Mouse (Mus musculus) erythroblast, embryonic 14.5 days (primary cell): ENCODE results near the gene Ajuba. TPM values are rescaled to one million over a fixed set of nuclear protein-coding genes. Genes with fewer than 3 reads are reported as not detected.

Source experiments
- H3K27me3 ChIP-seq: 2 replicates; pipeline ENCODE4 v1.6.1; 2012; ENCODE audit warnings: inconsistent platforms; ENCODE audit not compliant: control insufficient read depth
- H3K36me3 ChIP-seq: 2 replicates; pipeline ENCODE4 v1.6.1; 2012; ENCODE audit warnings: mild to moderate bottlenecking, inconsistent platforms; ENCODE audit not compliant: control insufficient read depth
- H3K4me1 ChIP-seq: 2 replicates; pipeline ENCODE4 v1.6.1; 2012; ENCODE audit warnings: inconsistent platforms; ENCODE audit not compliant: control insufficient read depth
- H3K4me3 ChIP-seq: replicated peaks from 2 replicates; pipeline ENCODE3; 2012; ENCODE audit warnings: moderate library complexity, mild to moderate bottlenecking, inconsistent platforms
- H3K9me3 ChIP-seq: 2 replicates; pipeline ENCODE4 v1.6.1; 2012; ENCODE audit warnings: low read length, inconsistent platforms, mixed read lengths; ENCODE audit not compliant: control insufficient read depth
- GATA1 ChIP-seq: IDR thresholded peaks from 2 replicates; pipeline ENCODE4 v1.6.1; 2012; ENCODE audit warnings: low read length, inconsistent platforms, mixed read lengths
- TAL1 ChIP-seq: IDR thresholded peaks from 3 replicates; pipeline ENCODE4 v1.6.1; 2012; ENCODE audit warnings: low read length, inconsistent platforms, mixed read lengths
- polyA plus RNA-seq: library from polyadenylated mRNA; stranded (reverse); fragments of >175 nt; gene quantifications from 2 replicates; pipeline ENCODE4 v1.2.3, GENCODE M21; 2012

Ajuba gene
- polyA plus RNA-seq, 1 experiment: not detected

DNA sequence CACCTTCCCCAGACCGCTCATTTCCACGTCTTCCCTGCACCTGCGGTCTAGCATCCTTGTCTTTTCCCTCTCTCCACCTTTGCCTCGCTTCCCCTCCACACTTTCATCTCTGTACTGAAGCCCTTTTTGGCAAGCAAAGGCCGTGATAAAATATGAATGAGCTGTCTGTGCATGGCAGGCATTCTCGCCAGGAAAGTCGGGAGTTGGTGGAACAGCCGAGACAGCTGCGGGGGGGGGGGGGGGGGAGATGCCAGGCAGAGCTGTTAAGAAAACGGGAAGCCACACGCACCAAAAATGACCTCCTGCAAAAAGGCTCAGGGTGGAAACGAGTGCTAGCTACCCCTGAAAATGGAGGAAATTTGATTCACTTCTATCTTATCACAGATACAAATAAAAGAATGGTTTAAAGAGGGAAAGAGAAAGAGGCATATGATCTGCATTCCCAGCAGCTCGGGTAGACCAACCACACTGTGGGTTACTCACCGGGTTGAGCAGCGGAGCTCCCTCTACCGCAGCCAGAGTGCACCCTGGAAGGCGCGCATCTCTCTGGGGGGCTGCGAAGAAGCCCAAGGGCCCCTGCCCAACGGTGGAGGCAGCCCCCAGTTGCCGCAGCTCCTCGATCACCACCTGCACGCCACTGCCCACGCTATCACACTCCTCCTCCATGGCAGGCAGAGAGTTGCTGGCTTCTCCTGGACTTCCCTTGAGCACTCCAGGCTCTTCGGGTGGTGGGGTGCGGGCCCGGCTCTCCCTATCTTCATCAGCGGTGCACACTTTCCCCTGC is 17.5 kb upstream of the Ajuba start:
- TF ChIP-seq GATA1 (no peak), TAL1 (no peak)
- Histone ChIP-seq H3K4me3 (no peak overlapping the region), H3K27me3 (no peaks in the 10 kb centered on the region), H3K36me3 (peaks cover 24% of the 10 kb centered on the region), H3K9me3 (peaks cover 6% of the 10 kb centered on the region; the same call in 1 of the 2 replicates), H3K4me1 (peaks cover 13% of the 10 kb centered on the region)

DNA sequence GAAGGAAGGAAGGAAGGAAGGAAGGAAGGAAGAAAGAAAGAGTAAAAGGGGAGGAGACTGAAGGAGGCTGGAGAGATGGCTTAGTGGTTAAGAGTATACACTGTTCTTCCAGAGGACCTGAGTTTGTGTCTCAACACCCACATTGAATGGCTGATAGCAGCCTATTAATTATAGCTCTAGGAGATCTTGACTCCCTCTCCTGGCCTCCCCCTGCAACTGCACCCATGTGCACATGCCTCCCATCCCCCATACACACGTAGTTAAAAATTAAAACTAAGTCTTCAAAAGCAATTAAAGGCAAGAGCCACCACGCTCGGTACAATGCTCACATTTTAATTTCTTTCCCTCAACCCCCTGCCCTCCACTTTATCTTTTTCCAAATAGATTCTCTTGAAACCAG is 16.7 kb upstream of the Ajuba start:
- Histone ChIP-seq H3K4me1 (peaks cover 13% of the 10 kb centered on the region), H3K27me3 (no peaks in the 10 kb centered on the region), H3K9me3 (peaks cover 6% of the 10 kb centered on the region; the same call in 1 of the 2 replicates), H3K36me3 (peaks cover 24% of the 10 kb centered on the region), H3K4me3 (no peak overlapping the region)
- TF ChIP-seq GATA1 (no peak), TAL1 (no peak)

DNA sequence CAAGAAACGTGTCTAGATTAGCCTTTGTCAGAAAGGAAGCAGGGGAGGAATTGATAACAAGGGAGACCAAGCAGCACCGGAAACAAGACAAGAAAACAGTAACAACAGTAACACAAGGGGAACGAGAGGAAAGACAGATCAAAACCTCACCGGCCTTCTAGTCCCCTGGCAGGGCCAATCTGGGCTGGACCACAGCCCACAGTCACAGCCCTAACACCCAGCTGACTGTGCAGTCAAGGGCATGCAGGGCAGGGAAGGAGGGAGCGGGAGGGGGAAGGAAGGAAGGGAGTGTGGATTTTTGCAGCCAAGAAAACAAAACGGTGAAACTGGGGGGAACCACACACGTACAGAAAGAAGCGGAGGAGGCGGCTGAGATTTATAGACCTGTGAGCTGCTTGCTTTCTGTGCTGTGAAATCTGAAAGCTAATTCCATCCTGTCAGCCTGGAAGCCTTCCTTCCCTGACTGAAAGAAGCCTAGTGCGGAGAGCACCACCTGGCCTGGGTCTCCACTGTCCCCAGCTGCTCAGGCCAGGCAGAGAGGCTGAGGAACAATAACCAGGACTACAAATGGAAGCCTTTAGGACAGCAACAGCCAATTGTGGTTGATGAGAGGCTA is 15.1 kb upstream of the Ajuba start:
- H3K27me3 ChIP-seq: no peaks in the 10 kb centered on the region
- no peak overlapping the region for H3K4me3 ChIP-seq
- peaks cover 6% of the 10 kb centered on the region; the same call in 1 of the 2 replicates for H3K9me3 ChIP-seq
- H3K36me3 ChIP-seq: peaks cover 22% of the 10 kb centered on the region
- H3K4me1 ChIP-seq: peaks cover 13% of the 10 kb centered on the region
- no peak for TF ChIP-seq GATA1
- no peak for TF ChIP-seq TAL1

DNA sequence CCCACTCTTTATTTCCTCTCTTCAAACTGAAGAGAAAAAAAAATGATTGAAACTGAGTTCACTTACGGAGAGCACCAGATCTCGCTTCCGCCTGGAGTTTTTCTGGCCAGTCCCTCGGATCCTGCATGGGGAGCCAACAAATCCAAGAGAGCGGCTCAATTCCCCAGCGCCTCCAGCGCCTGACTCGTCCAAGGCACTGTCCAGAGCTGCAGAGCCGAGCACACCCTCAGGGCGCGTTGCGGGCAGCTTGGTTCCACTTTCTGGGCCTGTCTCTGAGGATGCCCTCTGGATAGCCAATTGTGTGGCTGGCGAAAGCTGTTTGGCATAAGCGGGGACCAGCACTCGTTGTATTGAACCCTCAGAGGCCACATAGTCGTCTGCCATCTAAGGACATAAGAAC is 13.7 kb upstream of the Ajuba start:
- H3K36me3 ChIP-seq: peaks cover 22% of the 10 kb centered on the region
- TF ChIP-seq TAL1: no peak
- no peak for TF ChIP-seq GATA1
- no peaks in the 10 kb centered on the region for H3K27me3 ChIP-seq
- no peak overlapping the region for H3K4me3 ChIP-seq
- peaks cover 13% of the 10 kb centered on the region for H3K4me1 ChIP-seq
- H3K9me3 ChIP-seq: peaks cover 6% of the 10 kb centered on the region; the same call in 1 of the 2 replicates

DNA sequence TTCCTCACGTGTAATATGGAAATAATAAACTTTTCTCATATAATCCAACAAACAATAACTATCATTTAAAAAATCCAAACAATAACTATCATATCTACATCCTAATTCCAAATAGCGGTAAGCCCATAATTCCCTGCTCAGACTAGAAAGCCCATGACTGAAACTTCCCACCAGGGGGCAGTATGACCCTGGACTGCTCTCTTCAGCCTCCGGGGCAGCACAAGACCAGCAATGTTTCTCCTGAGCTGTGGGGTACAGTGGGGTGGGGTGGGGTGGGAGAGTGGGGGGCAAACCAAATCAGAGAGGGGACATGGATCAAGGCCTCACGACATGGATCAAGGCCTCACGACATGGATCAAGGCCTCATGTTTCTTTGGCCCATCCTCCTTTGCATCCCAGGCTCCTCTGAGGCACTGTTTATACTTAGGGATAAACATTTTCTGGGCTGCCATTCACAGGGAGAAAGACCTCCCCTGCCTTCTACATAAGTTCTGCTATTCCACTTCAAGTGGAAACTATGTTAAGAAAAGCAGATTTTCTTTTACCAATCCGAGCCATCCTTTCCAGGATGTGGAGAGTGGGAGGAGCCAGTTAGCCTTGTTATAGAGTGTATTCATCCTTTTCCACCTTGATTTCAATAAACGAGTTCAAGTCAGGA is 6.5 kb upstream of the Ajuba start:
- Histone ChIP-seq H3K27me3 (peaks cover 9% of the 10 kb centered on the region), H3K9me3 (no peaks in the 10 kb centered on the region), H3K4me1 (peaks cover 5% of the 10 kb centered on the region; the same call in 1 of the 2 replicates), H3K36me3 (peaks cover 14% of the 10 kb centered on the region), H3K4me3 (no peak overlapping the region)
- TF ChIP-seq GATA1 (no peak), TAL1 (no peak)

DNA sequence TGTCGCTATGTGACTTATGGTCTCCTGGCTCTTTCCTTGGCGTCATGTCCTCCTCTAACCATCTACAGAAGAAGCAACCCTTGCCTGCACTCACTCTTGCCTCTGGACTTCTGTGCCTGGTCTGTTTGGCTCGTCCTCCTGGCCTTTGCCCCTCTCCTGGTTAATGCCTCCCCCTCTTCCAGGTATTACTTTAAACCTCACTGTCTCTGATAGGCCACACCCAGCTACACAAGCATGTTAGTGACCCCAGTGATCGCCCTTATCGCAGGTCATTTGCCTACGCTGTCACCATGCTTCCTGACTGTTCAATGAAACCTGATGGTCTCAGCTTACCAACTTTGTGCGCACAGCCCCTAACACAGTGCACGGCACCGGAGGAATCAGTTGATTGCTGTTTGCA is 5.2 kb upstream of the Ajuba start:
- Histone ChIP-seq H3K4me1 (peaks cover 10% of the 10 kb centered on the region), H3K4me3 (no peak overlapping the region), H3K27me3 (peaks cover 22% of the 10 kb centered on the region), H3K9me3 (no peaks in the 10 kb centered on the region; the same call in 1 of the 2 replicates), H3K36me3 (peaks cover 14% of the 10 kb centered on the region)
- no peak for TF ChIP-seq TAL1
- no peak for TF ChIP-seq GATA1

DNA sequence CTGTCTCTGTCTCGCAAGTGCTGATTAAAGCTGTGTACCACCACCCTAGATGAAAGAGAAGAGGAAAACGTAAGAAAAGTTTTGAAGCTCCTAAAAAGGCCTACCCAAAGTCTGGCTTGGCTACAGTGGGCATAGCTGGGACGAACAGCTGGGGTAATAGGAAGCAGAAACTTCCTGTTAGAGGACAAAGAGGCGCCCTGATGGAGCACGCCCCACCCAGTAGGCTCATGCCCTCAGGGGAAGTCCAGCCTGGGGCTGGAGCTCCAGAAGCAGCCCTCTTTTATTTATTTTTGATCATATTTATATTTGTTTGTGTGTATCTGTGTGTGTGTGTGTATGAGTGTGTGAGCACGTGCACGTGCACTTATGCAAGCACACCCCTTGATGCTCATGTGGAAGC is 2.3 kb upstream of the Ajuba start:
- TF ChIP-seq TAL1 (no peak), GATA1 (no peak)
- H3K4me3 ChIP-seq: no peak overlapping the region
- peaks cover 51% of the 10 kb centered on the region for H3K27me3 ChIP-seq
- peaks cover 8% of the 10 kb centered on the region for H3K36me3 ChIP-seq
- H3K9me3 ChIP-seq: peaks cover 13% of the 10 kb centered on the region; the same call in 1 of the 2 replicates
- peaks cover 25% of the 10 kb centered on the region for H3K4me1 ChIP-seq

DNA sequence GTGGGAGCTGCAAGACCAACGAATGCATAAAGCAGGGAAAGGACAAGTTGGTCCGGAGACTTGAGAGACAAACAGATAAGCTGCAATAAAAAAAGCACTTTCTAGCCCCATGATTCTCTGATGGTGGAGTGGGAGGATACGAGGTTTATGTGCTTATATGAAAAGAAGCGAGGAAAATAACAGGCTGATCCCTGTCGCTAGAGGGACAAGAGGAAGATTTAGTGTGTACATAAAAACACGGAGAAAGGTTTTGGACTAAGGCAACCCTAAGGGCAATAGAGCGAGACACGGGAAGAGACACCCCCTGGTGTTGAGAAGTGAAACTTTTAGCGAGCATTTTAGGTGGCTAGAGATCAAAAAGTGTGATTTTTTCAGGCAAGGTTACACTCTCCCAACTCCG is 705 bp upstream of the Ajuba start:
- no peak for TF ChIP-seq TAL1
- no peak for TF ChIP-seq GATA1
- Histone ChIP-seq H3K9me3 (peaks cover 13% of the 10 kb centered on the region; the same call in 1 of the 2 replicates), H3K36me3 (no peaks in the 10 kb centered on the region), H3K27me3 (peaks cover 66% of the 10 kb centered on the region), H3K4me3 (peak overlapping the region; percentile 45), H3K4me1 (peaks cover 34% of the 10 kb centered on the region)

DNA sequence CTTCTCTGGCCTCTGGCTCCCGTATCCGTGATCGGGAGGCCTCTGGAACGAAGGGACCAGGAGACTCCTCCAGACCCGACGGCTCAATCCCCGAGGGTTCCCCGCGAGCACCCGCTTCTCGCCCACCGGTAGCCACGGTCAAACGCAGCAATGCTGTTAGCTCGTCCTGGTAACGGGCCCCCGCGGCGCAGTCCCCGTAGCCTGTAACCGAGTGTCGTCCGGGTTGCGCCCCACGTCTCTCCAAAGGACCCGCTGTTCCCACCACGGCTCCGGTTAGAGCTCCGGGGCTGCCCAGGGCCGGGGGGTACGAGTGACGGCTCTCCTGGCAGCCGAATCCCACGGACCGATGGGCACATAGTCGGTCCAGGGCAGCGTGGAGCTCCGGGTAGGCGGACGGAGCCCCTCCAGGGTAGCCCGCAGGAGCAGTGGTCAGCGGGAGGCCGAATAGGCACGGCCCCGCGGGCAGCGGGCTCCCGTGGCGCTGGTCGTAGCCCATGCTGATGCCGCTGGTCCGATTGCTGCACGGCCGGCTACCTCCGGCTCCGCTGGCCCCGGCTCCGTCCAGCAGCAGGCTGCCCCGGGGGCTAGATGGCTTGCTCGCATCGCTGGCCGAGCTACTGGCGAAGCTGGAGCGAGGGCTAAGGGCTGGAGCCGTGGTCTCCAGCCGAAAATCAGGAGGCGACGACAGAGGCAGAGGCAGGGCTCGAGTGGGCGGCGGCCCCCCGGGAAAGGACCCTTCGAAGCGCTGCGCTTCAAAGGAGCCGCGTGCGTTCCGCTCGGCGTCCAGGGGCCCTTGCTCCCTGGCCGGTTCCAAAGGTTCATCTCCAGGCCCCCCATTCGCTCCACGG is 893 bp downstream of the Ajuba start:
- H3K4me1 ChIP-seq: peaks cover 36% of the 10 kb centered on the region
- peaks cover 13% of the 10 kb centered on the region; the same call in 1 of the 2 replicates for H3K9me3 ChIP-seq
- peak overlapping the region; percentile 45 for H3K4me3 ChIP-seq
- no peaks in the 10 kb centered on the region for H3K36me3 ChIP-seq
- H3K27me3 ChIP-seq: peaks cover 82% of the 10 kb centered on the region
- TF ChIP-seq GATA1 (no peak), TAL1 (no peak)
